Mouse (Mus musculus): ENCODE data around the gene Fitm2. TPM values are rescaled to one million over a fixed set of nuclear protein-coding genes. Genes with fewer than 3 reads are reported as not detected.
"Not testable (repeated sequence)": the region's sequence is repeated elsewhere in the genome, so short reads cannot be mapped to it uniquely, and the experiment has no call there.

The Fitm2 gene
- polyA plus RNA-seq, 1 experiment: 4.4 TPM

DNA sequence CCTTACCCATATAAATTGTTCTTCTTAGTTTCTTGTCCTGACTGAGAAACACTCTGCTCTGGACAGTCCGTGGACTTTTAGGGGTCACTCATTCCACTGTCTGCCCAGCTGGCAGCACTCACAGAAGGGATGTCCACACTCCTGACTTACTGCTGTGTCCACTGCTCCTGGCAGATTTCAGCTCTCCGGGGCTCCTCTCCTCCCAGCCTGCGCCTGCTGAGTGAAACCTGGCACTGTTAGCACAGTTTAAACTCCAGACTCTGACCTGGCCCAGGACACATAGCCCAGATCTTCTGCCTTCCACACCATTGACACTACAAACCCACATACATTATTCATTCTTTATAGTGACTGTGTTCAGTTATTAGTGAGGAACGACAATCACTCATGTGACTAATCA is 8.4 kb downstream of the Fitm2 start:
- 67% methylated on average over 4 of the region's 4 CpGs for WGBS

GRCm38 (mm10) chr2:163463251-163463769 is 9.1 kb downstream of the Fitm2 start:
- H3K4me1 ChIP-seq (ENCODE audit: control insufficient read depth, insufficient read depth, insufficient read length, low read length): peaks cover 9% of the 10 kb centered on the region
- H3K27ac ChIP-seq (ENCODE audit: insufficient read depth, low read depth, low read length): no peak overlapping the region
- no peak for TF ChIP-seq POLR2A (IDR thresholded peaks at IDR 0.05; ENCODE audit: low read depth, low read length)
- TF ChIP-seq CTCF (IDR thresholded peaks at IDR 0.05; ENCODE audit: extremely low read depth, insufficient read length, insufficient replicate concordance, low read depth, low read length): no peak
- 59% methylated on average over 10 of the region's 10 CpGs for WGBS
- H3K27me3 ChIP-seq (ENCODE audit: control insufficient read depth, insufficient read depth, low read length): peaks cover 6% of the 10 kb centered on the region
- no peak overlapping the region for H3K4me3 ChIP-seq (ENCODE audit: low read depth, low read length)
- H3K36me3 ChIP-seq (ENCODE audit: control insufficient read depth, insufficient read depth, low read length): no peaks in the 10 kb centered on the region

More for the DNA sequence above, 8.4 kb downstream of the Fitm2 start:
- Histone ChIP-seq H3K27me3 (ENCODE audit: control insufficient read depth, insufficient read depth, low read length) (peaks cover 4% of the 10 kb centered on the region), H3K4me3 (ENCODE audit: low read depth, low read length) (no peak overlapping the region), H3K4me1 (ENCODE audit: control insufficient read depth, insufficient read depth, insufficient read length, low read length) (peaks cover 4% of the 10 kb centered on the region), H3K36me3 (ENCODE audit: control insufficient read depth, insufficient read depth, low read length) (peaks cover 4% of the 10 kb centered on the region; the same call in 1 of the 2 replicates), H3K27ac (ENCODE audit: insufficient read depth, low read depth, low read length) (no peak overlapping the region)
- no peak for TF ChIP-seq CTCF (IDR thresholded peaks at IDR 0.05; ENCODE audit: extremely low read depth, insufficient read length, insufficient replicate concordance, low read depth, low read length)
- TF ChIP-seq POLR2A (IDR thresholded peaks at IDR 0.05; ENCODE audit: low read depth, low read length): no peak

DNA sequence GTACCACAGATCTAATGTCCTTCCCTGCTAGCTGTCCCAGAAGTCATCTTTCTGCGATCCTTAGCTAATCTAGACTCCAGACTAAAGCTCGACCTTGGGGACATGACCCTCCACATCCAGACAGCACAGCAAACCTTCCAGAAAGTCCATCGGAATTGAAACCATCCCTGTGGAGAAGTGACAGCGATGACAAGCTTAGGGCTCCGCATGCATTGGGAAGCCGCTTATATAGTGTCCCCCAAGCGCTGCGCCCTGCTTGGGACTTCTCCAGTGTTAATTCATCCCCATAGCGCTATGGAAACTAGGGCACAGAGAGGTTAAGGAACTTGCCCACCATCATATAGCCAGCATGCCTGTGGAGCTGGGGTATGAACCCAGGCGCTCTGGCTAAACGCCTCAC is 9.6 kb downstream of the Fitm2 start:
- TF ChIP-seq POLR2A (IDR thresholded peaks at IDR 0.05; ENCODE audit: low read depth, low read length): no peak
- TF ChIP-seq CTCF (IDR thresholded peaks at IDR 0.05; ENCODE audit: extremely low read depth, insufficient read length, insufficient replicate concordance, low read depth, low read length): no peak
- WGBS: 74% methylated on average over 11 of the region's 11 CpGs
- Histone ChIP-seq H3K27ac (ENCODE audit: insufficient read depth, low read depth, low read length) (no peak overlapping the region), H3K27me3 (ENCODE audit: control insufficient read depth, insufficient read depth, low read length) (peaks cover 6% of the 10 kb centered on the region), H3K4me3 (ENCODE audit: low read depth, low read length) (no peak overlapping the region), H3K36me3 (ENCODE audit: control insufficient read depth, insufficient read depth, low read length) (no peaks in the 10 kb centered on the region), H3K4me1 (ENCODE audit: control insufficient read depth, insufficient read depth, insufficient read length, low read length) (peaks cover 9% of the 10 kb centered on the region)

DNA sequence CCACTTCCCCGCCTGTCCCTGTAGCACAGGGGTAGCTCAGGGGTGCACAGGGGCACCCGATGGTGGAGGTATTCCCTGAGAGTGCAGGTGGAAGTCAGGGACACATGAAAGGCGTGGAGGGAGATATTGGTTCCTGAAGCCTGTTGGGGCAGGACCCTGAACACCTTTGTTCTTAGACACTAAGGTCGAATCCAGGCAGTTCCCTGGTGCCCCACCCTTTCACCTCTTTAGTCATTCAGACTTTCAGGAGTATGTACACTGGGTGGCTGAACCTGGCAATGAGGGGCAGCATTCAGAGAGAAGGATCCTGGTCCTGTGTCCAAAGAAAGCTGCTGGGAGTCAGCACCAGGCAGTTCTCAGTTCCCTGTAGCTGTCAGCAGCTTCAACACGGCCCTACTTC is 10.0 kb downstream of the Fitm2 start:
- H3K27me3 ChIP-seq (ENCODE audit: control insufficient read depth, insufficient read depth, low read length): peaks cover 6% of the 10 kb centered on the region
- TF ChIP-seq POLR2A (IDR thresholded peaks at IDR 0.05; ENCODE audit: low read depth, low read length): no peak
- TF ChIP-seq CTCF (IDR thresholded peaks at IDR 0.05; ENCODE audit: extremely low read depth, insufficient read length, insufficient replicate concordance, low read depth, low read length): no peak
- no peaks in the 10 kb centered on the region for H3K36me3 ChIP-seq (ENCODE audit: control insufficient read depth, insufficient read depth, low read length)
- H3K4me3 ChIP-seq (ENCODE audit: low read depth, low read length): no peak overlapping the region
- peaks cover 9% of the 10 kb centered on the region for H3K4me1 ChIP-seq (ENCODE audit: control insufficient read depth, insufficient read depth, insufficient read length, low read length)
- 46% methylated on average over 5 of the region's 5 CpGs for WGBS
- no peak overlapping the region for H3K27ac ChIP-seq (ENCODE audit: insufficient read depth, low read depth, low read length)

DNA sequence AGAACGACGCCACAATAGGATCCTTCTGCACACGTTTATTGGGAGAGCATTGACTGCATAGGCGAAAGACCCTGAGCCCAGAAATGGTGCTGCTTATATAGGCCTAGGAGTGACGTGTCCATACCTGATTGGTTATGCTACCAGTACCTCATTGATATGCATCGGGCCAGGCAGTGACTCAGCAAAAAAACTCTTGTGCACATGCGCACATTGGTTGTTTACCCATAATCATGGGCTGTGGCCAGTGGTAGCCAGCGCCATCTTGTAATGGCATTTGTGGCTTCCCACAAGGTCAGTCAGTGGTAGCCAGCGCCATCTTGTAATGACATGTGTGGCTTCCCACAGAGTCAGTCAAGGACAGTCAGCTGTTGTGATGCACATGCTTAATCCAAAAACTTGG is 11.1 kb downstream of the Fitm2 start:
- not testable (repeated sequence) for H3K4me1 ChIP-seq (ENCODE audit: control insufficient read depth, insufficient read depth, insufficient read length, low read length); H3K4me3 ChIP-seq (ENCODE audit: low read depth, low read length); H3K36me3 ChIP-seq (ENCODE audit: control insufficient read depth, insufficient read depth, low read length); H3K27ac ChIP-seq (ENCODE audit: insufficient read depth, low read depth, low read length); H3K27me3 ChIP-seq (ENCODE audit: control insufficient read depth, insufficient read depth, low read length)
- 93% methylated on average over 9 of the region's 9 CpGs for WGBS

- no peak overlapping the region for H3K4me3 ChIP-seq (ENCODE audit: low read depth, low read length)
- H3K36me3 ChIP-seq (ENCODE audit: control insufficient read depth, insufficient read depth, low read length): no peaks in the 10 kb centered on the region
- WGBS: 89% methylated on average over 8 of the region's 8 CpGs
- H3K27ac ChIP-seq (ENCODE audit: insufficient read depth, low read depth, low read length): no peak overlapping the region
- TF ChIP-seq CTCF (IDR thresholded peaks at IDR 0.05; ENCODE audit: extremely low read depth, insufficient read length, insufficient replicate concordance, low read depth, low read length) (no peak), POLR2A (IDR thresholded peaks at IDR 0.05; ENCODE audit: low read depth, low read length) (no peak)
- H3K4me1 ChIP-seq (ENCODE audit: control insufficient read depth, insufficient read depth, insufficient read length, low read length): peaks cover 9% of the 10 kb centered on the region
- peaks cover 6% of the 10 kb centered on the region for H3K27me3 ChIP-seq (ENCODE audit: control insufficient read depth, insufficient read depth, low read length)
These were observed 11.8 kb downstream of the Fitm2 start for GRCm38 (mm10) chr2:163460622-163461021.

DNA sequence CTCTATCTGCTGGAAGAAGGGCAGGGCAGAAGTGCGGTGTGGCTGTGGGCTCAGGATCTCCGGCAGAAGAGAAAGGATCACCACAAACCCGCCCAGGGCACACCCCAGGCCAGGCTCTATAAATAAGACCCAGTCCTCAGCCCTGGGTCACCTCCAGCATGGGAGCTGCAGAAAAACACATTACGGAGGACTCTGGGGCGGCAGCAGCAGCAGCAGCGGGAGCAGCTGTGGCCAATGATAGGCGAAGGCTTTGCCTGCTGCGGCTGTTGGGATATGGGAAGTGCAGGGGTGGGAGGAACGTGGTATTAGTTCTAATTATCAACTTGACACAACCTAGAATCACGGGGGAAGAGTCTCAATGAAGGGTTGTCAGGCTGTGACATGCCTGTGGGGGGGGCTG is 13.0 kb downstream of the Fitm2 start:
- TF ChIP-seq POLR2A (IDR thresholded peaks at IDR 0.05; ENCODE audit: low read depth, low read length): no peak
- TF ChIP-seq CTCF (IDR thresholded peaks at IDR 0.05; ENCODE audit: extremely low read depth, insufficient read length, insufficient replicate concordance, low read depth, low read length): no peak
- peaks cover 9% of the 10 kb centered on the region for H3K4me1 ChIP-seq (ENCODE audit: control insufficient read depth, insufficient read depth, insufficient read length, low read length)
- H3K4me3 ChIP-seq (ENCODE audit: low read depth, low read length): no peak overlapping the region
- 40% methylated on average over 10 of the region's 10 CpGs for WGBS
- no peaks in the 10 kb centered on the region for H3K36me3 ChIP-seq (ENCODE audit: control insufficient read depth, insufficient read depth, low read length)
- H3K27ac ChIP-seq (ENCODE audit: insufficient read depth, low read depth, low read length): no peak overlapping the region
- peaks cover 6% of the 10 kb centered on the region for H3K27me3 ChIP-seq (ENCODE audit: control insufficient read depth, insufficient read depth, low read length)
